Mouse (Mus musculus): Measurements from ENCODE around the gene Asap3.
A peak's percentile ranks its signal among the peaks of the same experiment; 100 is the strongest.

Asap3 gene

DNA sequence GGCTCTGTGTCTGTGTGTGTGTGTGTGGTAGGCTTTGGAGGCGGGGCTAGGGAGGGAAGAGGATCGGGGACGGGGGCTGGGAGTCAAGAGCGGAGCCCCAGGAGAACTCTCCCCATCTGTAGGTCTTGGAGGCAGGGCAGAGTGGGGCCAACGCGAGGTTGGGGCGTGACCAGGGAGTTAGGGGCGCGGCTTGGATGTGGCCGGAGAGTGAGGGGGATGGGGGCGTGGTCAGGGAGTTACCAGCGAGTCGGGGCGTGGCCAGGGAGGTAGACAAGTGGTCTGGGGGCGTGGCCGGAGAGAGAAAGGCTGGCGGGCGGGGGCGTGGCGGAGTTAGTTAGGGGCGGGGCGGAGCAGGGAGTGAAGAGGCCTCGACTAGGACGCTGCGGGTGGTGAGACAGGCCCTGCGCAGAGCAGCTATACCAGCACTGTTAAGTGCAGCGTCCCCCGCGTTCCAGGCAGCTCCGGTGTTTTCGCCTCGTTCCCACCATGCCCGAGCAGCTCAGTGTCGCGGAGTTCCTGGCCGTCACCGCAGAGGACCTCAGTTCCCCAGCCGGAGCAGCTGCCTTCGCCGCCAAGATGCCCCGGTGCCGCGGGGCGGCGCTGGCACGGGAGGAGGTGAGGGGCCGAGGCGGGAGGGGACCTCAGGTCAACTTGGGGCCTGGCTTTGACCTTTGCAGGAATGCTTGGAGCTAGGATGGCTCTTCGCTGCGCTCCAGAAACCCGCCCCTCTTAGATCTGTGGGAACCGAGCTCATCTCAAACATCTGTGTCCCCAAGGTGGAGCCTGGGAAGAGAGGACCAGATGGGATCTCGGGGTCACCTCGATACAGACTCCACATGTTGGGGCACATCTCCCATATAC is at the start of gene Asap3:
Gene Asap3, plus strand, starts transcription at position 333 of the 861 bp plus-strand sequence.
- peak; percentile 85 to 87 for DNase-seq

DNA sequence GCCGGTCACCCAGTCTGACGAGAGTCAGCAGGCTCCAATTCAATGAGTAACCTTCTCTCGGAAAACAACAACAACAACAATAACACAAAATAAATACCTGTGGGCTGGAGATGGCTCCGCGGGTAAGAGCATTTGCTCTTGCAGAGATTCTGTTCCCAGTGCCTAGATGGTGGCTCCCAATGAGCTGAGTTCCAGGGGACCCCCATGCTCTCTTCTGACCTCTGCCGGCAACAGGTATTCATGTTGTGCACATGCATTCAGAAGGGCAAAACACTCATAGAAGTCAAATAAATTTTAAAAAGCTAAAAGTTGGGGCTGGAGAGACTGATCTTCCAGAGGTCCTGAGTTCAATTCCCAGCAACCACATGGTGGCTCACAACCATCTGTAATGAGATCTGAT is 47.7 kb upstream of the Asap3 start:
- DNase-seq = no peak

DNA sequence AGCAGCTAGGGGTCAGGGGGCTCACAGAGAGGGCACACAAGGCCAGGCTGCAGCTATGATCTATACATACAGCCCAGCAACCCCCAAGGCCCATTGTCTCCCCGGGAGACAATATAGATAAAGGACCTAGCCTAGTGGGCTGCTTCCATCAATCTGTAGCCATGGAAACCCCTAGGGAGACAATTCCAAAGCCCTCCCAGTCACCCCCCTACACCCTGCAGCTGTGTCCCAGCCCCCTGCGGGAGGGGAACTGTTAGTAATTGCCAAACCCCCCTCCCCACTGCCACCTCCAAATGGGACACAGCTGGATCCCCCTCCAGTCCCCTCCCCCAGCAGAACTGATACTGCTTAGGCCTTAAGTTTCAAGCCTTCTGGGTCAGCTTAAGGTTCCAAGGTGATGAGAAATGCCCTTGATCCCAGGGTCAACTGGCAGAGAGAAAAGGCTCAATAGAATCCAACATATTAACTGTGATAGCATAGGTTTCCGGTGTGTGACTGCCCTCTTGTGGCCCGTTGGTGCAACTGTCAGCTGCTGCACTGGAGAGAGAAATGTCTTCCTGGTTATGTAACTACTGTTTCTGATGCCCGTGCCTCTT is 46.3 kb upstream of the Asap3 start:
- peak; percentile 86 for DNase-seq

DNA sequence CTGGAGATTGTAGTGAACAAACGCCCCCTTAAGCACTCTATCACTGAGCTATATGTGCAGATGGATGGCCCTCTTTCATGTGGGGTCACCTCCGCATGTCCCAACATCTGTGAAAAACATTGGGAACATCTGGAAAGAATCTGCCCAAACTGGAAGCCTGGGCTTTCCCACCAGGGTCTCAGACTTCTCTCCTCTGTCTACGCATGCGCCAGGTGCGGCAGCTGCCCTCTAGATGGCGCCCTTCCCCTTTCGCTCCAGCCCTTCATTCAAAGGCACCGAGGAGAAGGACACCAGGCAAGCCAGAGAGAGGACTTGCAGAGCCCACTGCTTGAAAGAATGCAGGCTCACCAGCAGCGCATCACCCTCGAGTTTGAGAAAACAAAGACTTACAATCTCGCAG is 42.7 kb upstream of the Asap3 start:
- DNase-seq = peak; percentile 93 to 95

DNA sequence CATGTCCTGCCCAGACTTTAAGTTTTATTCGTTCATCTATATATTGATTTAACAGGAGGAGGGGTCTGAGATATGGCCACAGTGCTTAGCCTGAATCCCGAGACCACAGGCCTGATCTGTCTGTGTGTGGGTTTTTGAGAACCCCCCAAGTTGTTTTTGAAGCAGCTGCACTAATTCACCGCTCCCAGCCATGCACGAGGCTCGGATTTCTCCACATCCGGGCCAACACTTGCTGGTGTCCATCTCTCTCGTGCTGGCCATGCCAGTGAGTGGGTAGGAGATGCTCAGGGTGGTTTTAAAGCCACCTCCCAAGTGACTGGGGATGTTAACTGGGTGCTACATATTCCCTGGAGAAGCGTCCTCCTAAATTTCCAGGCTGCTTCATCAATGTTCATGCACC is 41.2 kb upstream of the Asap3 start:
- DNase-seq = no peak

DNA sequence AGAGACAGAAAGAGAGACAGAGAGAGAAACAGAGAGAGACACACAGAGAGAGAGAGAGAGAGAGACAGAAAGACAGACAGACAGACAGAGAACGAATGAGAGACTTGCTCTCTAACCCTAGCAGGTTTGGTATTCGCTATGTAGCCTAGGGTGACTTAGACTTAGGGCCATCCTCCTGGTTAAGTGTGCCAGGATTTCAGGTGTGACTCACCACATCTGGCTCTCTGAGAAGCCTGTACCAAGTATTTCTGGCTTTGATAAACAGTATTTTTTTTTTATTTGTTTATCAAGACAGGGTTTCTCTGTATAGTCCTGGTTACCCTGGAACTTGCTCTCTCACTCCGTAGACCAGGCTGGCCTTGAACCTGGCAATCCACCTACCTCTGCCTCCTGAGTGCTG is 38.5 kb upstream of the Asap3 start:
- no peak for DNase-seq

DNA sequence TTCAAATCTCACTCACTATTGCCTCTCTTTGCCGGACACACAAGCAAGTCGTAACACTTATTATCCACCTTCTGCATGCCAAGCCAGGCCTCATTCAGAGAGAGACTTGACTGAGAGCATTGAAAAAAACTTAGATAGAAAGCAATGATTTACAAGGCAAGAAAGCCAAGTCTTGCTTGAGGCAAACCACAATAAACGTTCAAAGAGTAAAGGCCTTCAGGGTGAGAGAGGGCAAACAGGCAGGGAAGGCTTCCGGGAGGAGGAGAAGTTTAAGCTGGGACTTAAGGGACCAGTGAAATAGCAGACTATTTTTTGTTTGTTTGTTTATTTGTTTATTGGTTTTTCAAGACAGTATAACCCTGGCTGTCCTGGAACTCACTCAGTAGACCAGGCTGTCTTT is 35.8 kb upstream of the Asap3 start:
- no peak for DNase-seq

DNA sequence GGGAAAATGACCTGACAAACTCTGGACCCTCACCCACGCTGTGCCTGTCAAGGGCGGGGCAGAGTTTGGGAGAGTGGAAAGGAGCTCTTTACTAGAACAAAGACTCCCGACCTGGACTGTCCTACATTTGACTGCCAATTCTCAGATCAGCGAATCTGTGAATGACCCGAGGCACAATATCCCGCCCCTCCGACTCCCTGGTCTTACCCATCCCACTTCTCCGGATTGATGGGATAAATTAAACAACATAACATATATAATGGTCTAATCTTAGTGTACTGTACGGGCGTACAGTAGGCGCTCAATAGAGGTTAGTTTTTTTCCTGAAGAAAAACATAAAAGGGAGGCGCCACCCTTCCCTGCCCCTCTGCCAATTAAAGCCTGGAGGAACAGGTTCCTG is 34.7 kb upstream of the Asap3 start:
- DNase-seq = no peak

DNA sequence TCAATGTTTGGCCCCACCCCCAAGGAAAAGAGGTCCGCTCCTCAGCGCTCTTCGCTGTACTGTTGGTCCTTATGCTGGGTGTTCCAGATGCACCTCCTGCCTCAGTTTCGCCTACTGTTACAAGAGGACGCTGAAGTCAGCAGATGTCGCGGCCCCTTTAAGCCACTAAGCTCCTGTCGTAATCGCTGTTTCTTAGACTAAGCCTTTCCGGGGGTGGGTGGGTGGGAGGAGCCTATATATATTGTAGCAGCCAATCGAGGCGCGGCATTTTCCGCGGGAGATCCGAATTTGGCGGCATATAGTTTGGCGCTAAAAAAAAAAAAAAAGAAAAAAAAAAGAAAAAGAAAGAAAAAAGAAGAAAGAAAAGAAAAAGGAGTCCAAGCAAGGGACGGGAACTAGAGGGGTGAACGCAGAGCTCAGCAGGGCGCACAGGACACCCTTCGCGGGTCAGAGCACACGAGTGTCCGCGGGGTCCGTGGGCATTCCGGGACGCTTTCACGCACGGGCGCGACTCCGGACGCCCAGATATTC is 34.1 kb upstream of the Asap3 start, which contains the start of gene E2f2:
Gene E2f2, plus strand, starts transcription at position 384 of the 531 bp plus-strand sequence.
- DNase-seq = peak; percentile 76 to 82

DNA sequence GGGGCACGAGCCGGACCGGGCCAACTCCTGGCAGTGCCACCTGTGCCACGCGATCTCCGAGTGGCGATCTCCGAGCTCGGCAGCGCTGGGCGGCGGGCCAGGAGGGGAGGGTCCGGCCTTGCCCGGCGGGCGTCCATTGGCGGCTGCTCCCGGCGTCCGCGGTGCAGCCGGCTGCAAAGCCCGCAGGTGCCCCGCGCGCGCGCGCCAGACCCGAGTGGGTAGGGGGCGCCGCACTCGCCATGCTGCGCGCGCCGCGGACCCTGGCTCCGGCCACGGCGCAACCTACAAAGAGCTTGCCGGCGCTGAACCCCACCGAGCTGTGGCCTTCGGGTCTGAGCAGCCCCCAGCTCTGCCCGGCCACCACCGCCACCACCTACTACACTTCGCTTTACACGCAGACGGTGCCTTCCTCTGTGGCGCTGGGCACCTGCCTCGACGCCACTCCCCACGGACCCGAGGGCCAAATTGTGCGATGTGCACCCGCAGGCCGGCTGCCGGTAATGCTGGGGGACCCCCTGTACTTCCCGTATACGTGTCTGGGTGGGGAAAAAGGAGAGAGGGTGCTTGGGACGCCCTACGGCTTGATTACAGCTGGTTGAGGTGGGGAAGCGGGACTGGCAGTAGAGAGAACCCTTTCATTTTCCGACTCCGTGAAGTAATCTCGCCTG is 33.5 kb upstream of the Asap3 start:
- DNase-seq = peak; percentile 83 to 85

DNA sequence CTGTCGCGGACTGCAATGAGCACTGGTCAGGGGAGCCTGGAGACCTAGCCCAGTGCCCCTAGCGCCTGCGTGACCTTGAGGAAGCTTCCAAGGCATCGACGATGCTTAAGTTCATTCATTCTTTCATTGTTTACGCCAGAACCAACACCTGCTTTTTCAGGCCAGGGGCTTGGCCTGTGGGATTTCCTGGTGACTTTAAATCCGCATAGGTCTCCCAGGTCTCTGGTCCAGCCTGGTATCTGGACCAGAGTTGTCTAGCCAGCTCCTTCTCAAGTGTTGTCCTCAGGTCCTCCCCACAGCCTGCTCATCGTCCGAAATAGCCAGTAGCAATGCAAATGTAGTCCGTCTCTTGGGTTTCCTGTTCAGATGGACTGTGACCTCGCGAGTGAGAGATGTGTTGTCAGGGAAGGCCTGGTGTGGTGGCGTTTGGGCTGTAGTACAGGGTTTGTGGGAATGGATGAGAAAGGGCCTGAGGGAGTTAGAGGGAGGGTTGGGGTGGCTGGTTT is 32.9 kb upstream of the Asap3 start:
- no peak for DNase-seq

DNA sequence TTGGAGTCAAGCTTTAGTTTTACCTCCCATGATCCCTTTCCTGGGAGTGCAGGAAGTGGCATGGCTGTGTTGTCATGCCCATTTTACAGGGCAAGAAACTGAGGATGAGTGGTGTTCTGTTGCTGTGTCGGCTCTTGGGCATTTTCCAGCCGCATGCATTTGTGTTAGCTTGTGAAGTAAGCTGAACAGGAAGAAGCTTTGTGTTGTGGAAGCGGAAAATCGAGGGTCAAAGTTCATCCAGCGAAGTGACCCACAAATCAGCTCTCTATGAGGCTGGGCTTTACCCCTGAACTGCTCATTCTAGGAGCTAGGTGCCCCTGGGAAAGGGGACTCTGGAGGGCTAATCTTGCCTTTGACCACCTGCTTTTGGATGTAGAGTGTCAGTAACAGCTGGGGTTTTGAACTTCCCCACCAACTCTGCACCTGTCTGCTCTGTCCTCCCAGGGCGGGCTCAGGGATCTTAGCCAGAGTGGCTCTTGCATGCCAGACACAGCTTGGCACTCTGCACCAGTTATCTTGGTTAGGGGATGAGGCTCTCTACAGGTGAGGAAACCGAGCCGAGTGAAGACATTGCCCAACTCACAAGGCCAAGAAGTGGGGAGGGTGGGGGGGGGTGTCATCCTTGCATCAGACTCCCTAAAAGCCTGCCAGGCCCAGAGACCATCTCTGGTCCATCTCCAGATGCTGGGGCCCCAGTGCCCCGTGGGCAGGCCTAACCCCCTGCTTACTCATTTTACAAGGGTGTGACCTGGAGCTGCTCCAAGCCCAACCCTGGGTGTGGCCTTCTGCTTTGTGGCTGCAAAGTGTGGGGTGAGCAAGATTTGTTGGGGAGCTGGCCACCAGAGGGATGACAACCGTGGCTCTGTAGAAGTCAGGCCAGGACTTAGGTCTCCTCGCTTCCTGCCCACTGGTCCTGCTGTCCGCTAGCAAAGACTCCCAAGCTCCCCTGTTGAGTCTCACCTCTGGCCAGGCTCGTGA is 31.7 kb upstream of the Asap3 start:
- peak in 1 of 2 experiments; percentile 30 for DNase-seq

DNA sequence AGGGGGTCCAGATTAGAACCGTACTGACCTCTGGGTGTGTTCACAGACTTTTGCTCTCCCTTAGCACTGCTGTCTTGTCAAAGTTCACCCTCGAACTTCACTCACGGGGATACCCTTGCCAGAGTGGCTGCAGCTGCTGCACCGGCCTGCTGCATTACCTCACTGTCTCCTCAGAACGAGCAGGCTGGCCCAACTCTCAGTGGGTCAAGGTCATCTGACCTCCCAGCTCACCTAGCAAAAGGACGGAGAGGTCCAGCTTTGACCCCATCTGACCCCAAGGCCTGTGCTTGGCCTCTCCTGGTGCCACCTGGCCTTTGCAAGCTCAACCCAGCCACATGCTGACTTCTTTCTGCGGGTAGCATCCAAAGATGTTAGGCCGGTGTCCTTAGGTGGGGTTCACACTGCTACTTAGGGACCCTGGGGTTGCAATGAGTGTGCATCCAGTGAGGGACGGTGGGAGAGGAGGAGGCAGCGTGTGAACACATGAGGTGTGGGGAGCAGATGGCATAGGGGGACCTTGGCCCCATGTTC is 30.1 kb upstream of the Asap3 start:
- no peak for DNase-seq

DNA sequence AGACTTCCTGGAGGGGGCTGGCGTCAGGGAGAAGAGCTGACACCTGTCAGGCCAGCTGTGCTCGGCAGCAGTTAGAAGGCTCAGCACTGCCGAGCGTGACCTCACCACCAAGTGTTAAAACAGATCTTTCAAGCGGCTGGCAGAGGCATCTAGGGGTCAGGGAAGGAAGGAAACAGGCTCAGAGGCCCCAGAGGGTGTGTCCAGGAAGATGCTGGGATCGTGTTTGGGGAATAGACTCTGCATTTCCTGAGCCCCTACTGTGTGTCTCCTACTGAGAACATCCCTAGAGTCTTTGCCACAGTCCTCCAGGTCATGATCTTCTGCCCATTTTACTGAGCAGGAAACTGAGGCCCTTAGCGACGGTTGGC is 28.9 kb upstream of the Asap3 start:
- DNase-seq = no peak

DNA sequence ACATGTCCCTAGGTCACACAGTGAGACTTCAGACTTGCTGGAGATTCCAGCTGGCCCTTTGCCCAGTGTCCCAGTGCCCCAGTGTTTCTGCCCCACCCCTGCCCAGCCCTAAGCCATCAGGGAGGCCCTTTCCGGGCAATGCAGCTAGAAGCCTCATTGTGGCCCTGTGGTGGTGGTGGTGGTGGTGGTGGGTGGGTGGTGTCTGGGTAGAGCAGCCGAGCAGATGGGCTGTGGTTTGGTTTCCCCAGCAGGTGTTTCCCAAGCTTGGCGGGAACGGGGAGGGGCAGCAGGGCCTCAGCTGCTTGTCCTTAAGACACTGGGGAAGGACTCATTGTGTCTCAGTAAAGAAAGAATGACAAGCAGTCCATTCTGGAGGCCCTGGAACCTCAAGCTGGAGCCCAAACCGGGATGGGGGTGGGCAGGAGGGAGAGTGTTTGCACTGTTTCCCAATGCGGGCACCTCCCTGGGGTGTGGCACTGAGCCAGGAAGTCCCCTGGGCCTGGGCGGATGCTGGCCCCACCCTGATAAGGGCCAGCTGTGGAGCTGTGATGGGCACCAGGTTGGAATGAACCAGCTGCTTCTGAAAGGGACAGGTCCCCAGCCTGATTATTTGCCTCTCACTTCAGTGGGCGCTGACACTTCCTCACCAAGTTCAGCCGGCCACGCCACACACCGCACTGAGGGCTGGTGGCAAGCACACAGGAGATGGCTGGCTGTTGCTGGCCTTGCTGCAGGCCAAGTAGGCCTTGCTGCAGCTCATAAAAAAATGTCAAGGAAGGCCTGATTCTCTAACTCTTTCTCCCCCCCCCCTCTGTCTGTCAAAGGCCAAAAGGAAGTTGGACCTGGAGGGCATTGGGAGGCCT is 28.3 kb upstream of the Asap3 start:
- peak in 1 of 2 experiments; percentile 55 for DNase-seq

DNA sequence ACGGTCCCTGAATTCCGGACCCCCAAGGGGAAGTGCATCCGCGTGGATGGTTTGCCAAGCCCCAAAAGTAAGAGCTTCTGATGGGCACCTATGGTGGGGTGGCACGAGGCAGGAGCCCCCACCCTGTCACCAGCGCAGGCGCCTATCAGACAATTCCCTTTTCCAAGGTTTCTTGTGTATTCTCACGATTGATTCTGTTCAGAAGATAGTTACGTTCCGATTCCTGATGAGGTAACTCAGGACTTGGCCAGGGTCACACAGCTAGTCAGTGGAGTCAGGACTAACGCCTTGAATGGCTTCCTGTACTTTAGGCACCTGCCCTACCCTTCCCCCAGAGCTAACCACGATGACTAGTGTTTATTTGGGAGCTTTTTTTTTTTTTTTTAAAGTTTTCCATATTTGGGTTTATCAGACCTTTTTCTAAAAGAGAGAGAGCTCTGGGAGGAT is 27.7 kb upstream of the Asap3 start:
- DNase-seq = no peak

DNA sequence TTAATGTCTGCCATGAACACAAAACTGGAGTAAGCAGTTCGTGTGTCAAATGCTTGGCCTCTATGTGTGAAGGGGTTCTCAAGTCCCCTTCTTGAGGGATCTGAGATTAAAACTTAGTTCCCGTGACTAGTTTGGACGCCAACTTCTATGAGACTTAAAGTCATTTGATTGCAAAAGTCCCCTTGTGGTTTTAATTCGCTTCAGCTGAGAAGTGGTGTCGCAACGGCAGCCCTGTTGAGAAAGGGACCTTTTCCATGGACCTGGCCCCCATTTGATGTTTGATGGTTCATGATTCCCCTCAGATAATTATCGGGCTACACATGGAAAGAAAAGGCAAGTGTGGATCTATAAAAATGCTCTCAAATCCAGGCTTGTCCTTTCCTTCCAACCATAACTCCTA is 26.7 kb upstream of the Asap3 start:
- no peak for DNase-seq

DNA sequence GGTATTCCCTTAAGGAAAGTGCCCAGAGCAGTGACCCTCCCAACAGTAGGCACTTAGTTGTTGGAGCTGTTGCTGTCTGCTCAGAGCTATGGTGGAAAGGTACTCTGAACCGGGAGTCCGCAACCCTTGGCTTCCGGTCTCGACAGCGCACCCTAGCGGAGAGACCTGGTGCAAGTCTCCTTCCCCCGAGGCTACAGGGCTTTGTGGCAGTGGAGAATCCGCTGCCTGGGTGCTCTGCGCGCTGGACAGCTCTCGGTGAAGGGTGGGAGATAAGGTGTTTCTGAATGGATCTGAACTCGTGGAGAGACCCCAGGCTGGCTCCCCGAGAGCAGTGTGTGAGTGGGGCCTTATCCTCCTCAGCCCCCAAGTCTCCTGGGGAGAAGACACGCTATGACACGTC is 26.2 kb upstream of the Asap3 start:
- peak; percentile 82 to 92 for DNase-seq

DNA sequence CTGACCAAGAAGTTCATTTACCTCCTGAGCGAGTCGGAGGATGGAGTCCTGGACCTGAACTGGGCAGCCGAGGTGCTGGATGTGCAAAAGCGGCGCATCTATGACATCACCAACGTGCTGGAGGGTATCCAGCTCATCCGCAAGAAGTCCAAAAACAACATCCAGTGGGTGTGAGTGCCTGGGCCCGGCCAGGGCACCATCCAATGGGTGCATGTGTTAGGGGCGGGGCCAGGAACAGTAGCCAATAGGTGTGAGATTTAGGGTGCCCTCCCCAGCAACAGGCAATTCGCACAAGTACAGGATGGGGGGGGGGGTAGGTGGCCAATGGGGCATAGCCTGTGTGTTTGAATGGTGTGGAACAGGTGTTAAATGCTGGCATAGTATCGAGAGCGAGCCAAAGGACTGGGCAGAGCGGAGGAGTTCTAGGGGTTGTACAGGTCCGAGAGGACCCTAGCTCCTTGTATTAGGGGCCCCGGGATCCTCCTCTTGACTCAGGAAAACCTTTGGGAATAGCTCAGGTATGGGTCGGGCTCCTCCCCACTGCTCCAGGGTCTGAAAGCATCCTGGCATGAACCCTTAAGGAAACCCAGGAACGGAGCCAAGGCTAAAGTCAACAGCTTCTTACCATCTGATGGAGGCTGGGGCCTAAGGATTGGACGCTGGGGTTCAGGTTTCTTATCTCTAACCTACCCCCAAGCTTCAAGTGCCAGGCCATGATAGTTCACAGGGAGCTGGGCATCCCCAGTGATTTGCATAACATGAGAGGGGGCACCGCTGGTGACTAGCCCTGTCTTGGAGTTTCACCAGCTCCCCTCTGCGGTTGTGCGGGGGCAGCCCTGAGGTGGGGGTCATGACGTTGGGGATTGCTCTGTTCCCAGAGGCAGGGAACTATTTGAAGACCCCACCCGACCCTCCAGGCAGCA is 25.5 kb upstream of the Asap3 start:
- DNase-seq = peak; percentile 84 to 91

DNA sequence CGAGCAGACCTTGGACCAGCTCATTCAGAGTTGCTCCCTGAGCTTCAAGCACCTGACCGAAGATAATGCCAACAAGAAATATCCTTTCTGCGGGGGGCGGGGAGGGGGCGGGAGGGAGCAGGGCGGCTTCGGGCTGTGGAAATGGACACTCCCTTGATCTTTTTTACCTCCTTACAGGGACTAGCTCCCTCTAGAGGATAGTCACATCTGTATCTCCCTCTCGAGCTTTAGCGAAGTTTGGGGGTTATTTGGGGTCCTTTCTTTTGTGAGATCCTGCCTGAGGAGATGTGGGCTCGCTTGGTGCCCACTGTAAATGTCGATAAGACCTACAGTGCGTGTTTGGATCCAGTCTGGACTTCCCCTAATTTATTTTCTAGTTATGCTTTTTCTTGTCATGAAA is 24.8 kb upstream of the Asap3 start:
- no peak for DNase-seq

Measured in cerebellum, postnatal 14 days (tissue).